Mouse (Mus musculus) hindbrain, embryonic 11.5 days (tissue): ENCODE measurements around the gene Fam69a. TPM values are rescaled to one million over a fixed set of nuclear protein-coding genes. Genes with fewer than 3 reads are reported as not detected.

Experiments
- ATAC-seq: fragments of 200-750 bp; cut with Nextera tagmentation; 2 replicates; pipeline ENCODE4 v1.8.0; 2017; ENCODE audit warnings: mild to moderate bottlenecking, moderate TSS enrichment, moderate library complexity; ENCODE audit not compliant: low FRiP score
- DNase-seq: peaks from one replicate; pipeline ENCODE4 v3.0.0-alpha.2; 2015; ENCODE audit warnings: low spot score
- H3K27ac ChIP-seq: fragments of 300-500 bp; sonication (generic); 2 replicates; pipeline ENCODE4 v1.5.1; 2014; ENCODE audit warnings: mild to moderate bottlenecking, low read depth, low read length
- H3K27me3 ChIP-seq: fragments of 300-500 bp; sonication (generic); 2 replicates; pipeline ENCODE4 v1.6.1; 2014; ENCODE audit warnings: mild to moderate bottlenecking, low read length, moderate library complexity, mixed read lengths; ENCODE audit not compliant: control insufficient read depth, insufficient read depth
- H3K36me3 ChIP-seq: fragments of 300-500 bp; sonication (generic); 2 replicates; pipeline ENCODE4 v1.6.1; 2014; ENCODE audit warnings: mild to moderate bottlenecking, low read length, moderate library complexity, mixed read lengths; ENCODE audit not compliant: control insufficient read depth, insufficient read depth
- H3K4me1 ChIP-seq: fragments of 300-500 bp; sonication (generic); replicated peaks from 2 replicates; pipeline ENCODE4 v1.6.1; 2014; ENCODE audit warnings: low read length, mixed read lengths; ENCODE audit not compliant: control insufficient read depth, insufficient read depth
- H3K4me2 ChIP-seq: fragments of 300-500 bp; sonication (generic); replicated peaks from 2 replicates; pipeline ENCODE4 v1.6.1; 2014; ENCODE audit warnings: mild to moderate bottlenecking, low read depth, low read length
- H3K4me3 ChIP-seq: fragments of 300-500 bp; sonication (generic); 2 replicates; pipeline ENCODE4 v1.5.1; 2014; ENCODE audit warnings: low read depth, low read length
- H3K9ac ChIP-seq: fragments of 300-500 bp; sonication (generic); 2 replicates; pipeline ENCODE4 v1.6.1; 2014; ENCODE audit warnings: low read depth, low read length
- H3K9me3 ChIP-seq: fragments of 300-500 bp; sonication (generic); 2 replicates; pipeline ENCODE4 v1.6.1; 2016; ENCODE audit warnings: low read length; ENCODE audit not compliant: control insufficient read depth
- WGBS: fragments of 180-500 bp; shearing (Covaris S2); extraction: QIAGEN DNeasy Blood & Tissue Kit; methylation state at CpG from one replicate; pipeline ENCODE4 v1.1.7; 2014; 5-methylcytosine and 5-hydroxymethylcytosine counted together
- polyA plus RNA-seq: library from polyadenylated mRNA; unstranded; fragments of >200 nt; fragmentation: Nextera tagmentation; extraction: Ambion mirVana; gene quantifications from 2 replicates; pipeline ENCODE4 v1.2.1, GENCODE M21; 2014

Fam69a gene
- polyA plus RNA-seq, 1 experiment from 2014 or later, result 24.8 TPM

- H3K9me3 ChIP-seq, result no peaks in the 10 kb centered on the region
- H3K4me3 ChIP-seq, result no peak overlapping the region
- no peaks in the 10 kb centered on the region for H3K4me1 ChIP-seq
- H3K4me2 ChIP-seq, result no peak overlapping the region
- WGBS, result 22% methylated on average over 2 of the region's 2 CpGs
- ATAC-seq (no peak), DNase-seq (no peak)
- H3K27ac ChIP-seq, result no peak overlapping the region
- H3K36me3 ChIP-seq, result no peaks in the 10 kb centered on the region
- no peaks in the 10 kb centered on the region for H3K27me3 ChIP-seq
- no peak overlapping the region for H3K9ac ChIP-seq
These were observed 32.5 kb upstream of the Fam69a start for GRCm38 (mm10) chr5:108019367-108019766.

GRCm38 (mm10) chr5:108017232-108017631 is 30.3 kb upstream of the Fam69a start:
- DNase-seq (no peak), ATAC-seq (no peak)
- Histone ChIP-seq H3K9ac (no peak overlapping the region), H3K4me3 (no peak overlapping the region), H3K36me3 (no peaks in the 10 kb centered on the region), H3K9me3 (no peaks in the 10 kb centered on the region), H3K27me3 (no peaks in the 10 kb centered on the region), H3K4me2 (no peak overlapping the region), H3K27ac (no peak overlapping the region), H3K4me1 (no peaks in the 10 kb centered on the region)
- WGBS, result 96% methylated on average over 2 of the region's 2 CpGs

GRCm38 (mm10) chr5:108015422-108015821 is 28.5 kb upstream of the Fam69a start:
- no peak overlapping the region for H3K4me3 ChIP-seq
- no peak overlapping the region for H3K9ac ChIP-seq
- ATAC-seq (no peak), DNase-seq (no peak)
- H3K9me3 ChIP-seq, result no peaks in the 10 kb centered on the region
- 80% methylated on average over 7 of the region's 7 CpGs for WGBS
- H3K4me1 ChIP-seq, result no peaks in the 10 kb centered on the region
- no peaks in the 10 kb centered on the region for H3K27me3 ChIP-seq
- no peaks in the 10 kb centered on the region for H3K36me3 ChIP-seq
- H3K27ac ChIP-seq, result no peak overlapping the region
- H3K4me2 ChIP-seq, result no peak overlapping the region

GRCm38 (mm10) chr5:108014173-108014572 is 27.3 kb upstream of the Fam69a start:
- WGBS, result 18% methylated on average over 1 of the region's 1 CpGs
- Histone ChIP-seq H3K4me3 (no peak overlapping the region), H3K9ac (no peak overlapping the region), H3K27ac (no peak overlapping the region), H3K9me3 (no peaks in the 10 kb centered on the region), H3K4me1 (no peaks in the 10 kb centered on the region), H3K36me3 (no peaks in the 10 kb centered on the region), H3K4me2 (no peak overlapping the region), H3K27me3 (no peaks in the 10 kb centered on the region)
- no peak for DNase-seq
- no peak for ATAC-seq

GRCm38 (mm10) chr5:108009721-108010120 is 22.8 kb upstream of the Fam69a start:
- 47% methylated on average over 2 of the region's 2 CpGs for WGBS
- H3K27me3 ChIP-seq, result no peaks in the 10 kb centered on the region
- H3K4me3 ChIP-seq, result no peak overlapping the region
- DNase-seq, result no peak
- no peak overlapping the region for H3K4me2 ChIP-seq
- no peak for ATAC-seq
- H3K9me3 ChIP-seq, result no peaks in the 10 kb centered on the region
- H3K9ac ChIP-seq, result no peak overlapping the region
- H3K27ac ChIP-seq, result no peak overlapping the region
- no peaks in the 10 kb centered on the region for H3K4me1 ChIP-seq
- no peaks in the 10 kb centered on the region for H3K36me3 ChIP-seq

GRCm38 (mm10) chr5:108005134-108005533 is 18.2 kb upstream of the Fam69a start:
- WGBS, result 59% methylated on average over 2 of the region's 2 CpGs
- Histone ChIP-seq H3K4me2 (no peak overlapping the region), H3K4me1 (no peaks in the 10 kb centered on the region), H3K9me3 (no peaks in the 10 kb centered on the region), H3K36me3 (no peaks in the 10 kb centered on the region), H3K9ac (no peak overlapping the region), H3K4me3 (no peak overlapping the region), H3K27ac (no peak overlapping the region), H3K27me3 (no peaks in the 10 kb centered on the region)
- no peak for ATAC-seq
- DNase-seq, result no peak

GRCm38 (mm10) chr5:108002734-108003133 is 15.8 kb upstream of the Fam69a start:
- Histone ChIP-seq H3K9ac (no peak overlapping the region), H3K27me3 (no peaks in the 10 kb centered on the region), H3K4me1 (no peaks in the 10 kb centered on the region), H3K4me3 (no peak overlapping the region), H3K36me3 (no peaks in the 10 kb centered on the region), H3K9me3 (no peaks in the 10 kb centered on the region), H3K4me2 (no peak overlapping the region), H3K27ac (no peak overlapping the region)
- no peak for ATAC-seq
- no peak for DNase-seq
- WGBS, result 71% methylated on average over 5 of the region's 5 CpGs

- no peaks in the 10 kb centered on the region for H3K36me3 ChIP-seq
- H3K9me3 ChIP-seq, result no peaks in the 10 kb centered on the region
- 0 out of 2 replicates have a peak overlapping the region, but pooled peaks have one; percentile 47 for H3K27ac ChIP-seq
- DNase-seq, result peak; percentile 69
- H3K27me3 ChIP-seq, result no peaks in the 10 kb centered on the region
- H3K4me3 ChIP-seq, result peak overlapping the region; percentile 55
- H3K4me2 ChIP-seq, result peak overlapping the region; percentile 39
- ATAC-seq, result peak; percentile 69
- 17% methylated on average over 20 of the region's 20 CpGs for WGBS
- H3K9ac ChIP-seq, result peak overlapping the region; percentile 66
- H3K4me1 ChIP-seq, result no peaks in the 10 kb centered on the region
These were observed 14.1 kb upstream of the Fam69a start for GRCm38 (mm10) chr5:108000776-108001548.

GRCm38 (mm10) chr5:107997717-107998116 is 10.8 kb upstream of the Fam69a start:
- no peaks in the 10 kb centered on the region for H3K27me3 ChIP-seq
- H3K36me3 ChIP-seq, result no peaks in the 10 kb centered on the region
- no peak overlapping the region for H3K9ac ChIP-seq
- no peak overlapping the region for H3K4me2 ChIP-seq
- WGBS, result 71% methylated on average over 7 of the region's 7 CpGs
- H3K4me1 ChIP-seq, result no peaks in the 10 kb centered on the region
- DNase-seq, result no peak
- ATAC-seq, result no peak
- H3K9me3 ChIP-seq, result no peaks in the 10 kb centered on the region
- no peak overlapping the region for H3K4me3 ChIP-seq
- no peak overlapping the region for H3K27ac ChIP-seq
